Mouse (Mus musculus) myocyte (in vitro differentiated cells): ENCODE measurements around the gene Ccdc155.

Experiments used
- CEBPB ChIP-seq: IDR thresholded peaks from 2 replicates; pipeline ENCODE4 v1.6.1; 2011; ENCODE audit warnings: mild to moderate bottlenecking, moderate library complexity; ENCODE audit not compliant: poor library complexity, insufficient read depth, severe bottlenecking
- E2F4 ChIP-seq: IDR thresholded peaks from one replicate; pipeline ENCODE4 v1.6.1; 2011; ENCODE audit warnings: mild to moderate bottlenecking, control low read depth, moderate library complexity; ENCODE audit not compliant: insufficient read depth
- MAX ChIP-seq: IDR thresholded peaks from one replicate; pipeline ENCODE4 v1.6.1; 2011; ENCODE audit warnings: low read depth, mild to moderate bottlenecking, control low read depth
- MYOD1 ChIP-seq, 3 experiments: IDR thresholded peaks; one replicate each; pipeline ENCODE4 v1.6.1; 2011; ENCODE audit warnings: control low read depth in 2 of 3, low read depth in 2 of 3, mild to moderate bottlenecking in 2 of 3, moderate library complexity in 1 of 3; ENCODE audit not compliant: insufficient read length in 2 of 3, control insufficient read depth in 1 of 3
- MYOG ChIP-seq, 3 experiments: IDR thresholded peaks; one replicate each; pipeline ENCODE4 v1.6.1; 2011; ENCODE audit warnings: control low read depth in 2 of 3, low read depth in 2 of 3, mild to moderate bottlenecking in 2 of 3; ENCODE audit not compliant: insufficient read length in 2 of 3, control insufficient read depth in 1 of 3, insufficient read depth in 1 of 3
- POLR2A ChIP-seq: IDR thresholded peaks from one replicate; pipeline ENCODE4 v1.6.1; 2011; ENCODE audit warnings: low read depth, mild to moderate bottlenecking, control low read depth, moderate library complexity; ENCODE audit not compliant: insufficient read length
- POLR2AphosphoS2 ChIP-seq: IDR thresholded peaks from one replicate; pipeline ENCODE4 v1.6.1; 2011; ENCODE audit warnings: low read depth, control low read depth; ENCODE audit not compliant: insufficient read length
- REST ChIP-seq: IDR thresholded peaks from one replicate; pipeline ENCODE4 v1.6.1; 2011; ENCODE audit warnings: mild to moderate bottlenecking, control low read depth, moderate library complexity; ENCODE audit not compliant: insufficient read depth, insufficient read length
- SRF ChIP-seq: IDR thresholded peaks from one replicate; pipeline ENCODE4 v1.6.1; 2011; ENCODE audit warnings: low read depth; ENCODE audit not compliant: control insufficient read depth, insufficient read length
- TCF12 ChIP-seq: IDR thresholded peaks from one replicate; pipeline ENCODE4 v1.6.1; 2011; ENCODE audit warnings: mild to moderate bottlenecking, control low read depth; ENCODE audit not compliant: poor library complexity, insufficient read depth, severe bottlenecking
- TCF3 ChIP-seq: IDR thresholded peaks from one replicate; pipeline ENCODE4 v1.6.1; 2011; ENCODE audit warnings: low read depth, control low read depth; ENCODE audit not compliant: insufficient read length
- USF1 ChIP-seq: IDR thresholded peaks from one replicate; pipeline ENCODE4 v1.6.1; 2011; ENCODE audit warnings: low read depth, mild to moderate bottlenecking, control low read depth, moderate library complexity

DNA sequence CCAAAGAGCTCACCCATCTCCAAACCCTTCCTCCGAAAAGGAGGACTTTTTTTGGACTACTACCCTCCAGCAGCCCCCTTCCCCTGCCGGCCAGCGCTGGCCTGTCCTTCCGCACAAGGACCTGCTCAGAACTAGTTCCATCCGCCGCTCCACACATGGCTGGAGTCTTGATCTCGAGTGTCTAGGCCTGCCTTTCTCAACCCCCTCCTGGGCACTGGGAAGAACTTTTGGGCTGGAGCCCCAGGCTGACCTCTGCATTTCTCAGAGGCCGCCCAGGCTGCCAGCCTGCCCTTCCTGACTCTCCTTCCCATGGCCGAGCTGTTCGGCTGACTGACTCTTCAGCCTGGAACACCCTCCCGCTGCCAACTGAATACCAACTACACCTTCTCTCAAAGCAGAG, 22.1 kb downstream of the Ccdc155 start:
- TF ChIP-seq POLR2A, result no peak
- no peak for TF ChIP-seq POLR2AphosphoS2
- TF ChIP-seq USF1, result no peak
- TF ChIP-seq E2F4, result no peak
- TF ChIP-seq TCF12, result no peak
- TF ChIP-seq MYOD1 (IDR thresholded peaks at IDR 0.05; ENCODE audit: control insufficient read depth in 1 of 3, insufficient read length in 2 of 3, low read depth in 2 of 3), result no peak
- no peak for TF ChIP-seq MAX
- TF ChIP-seq REST, result no peak
- no peak for TF ChIP-seq CEBPB
- TF ChIP-seq MYOG (IDR thresholded peaks at IDR 0.05; ENCODE audit: control insufficient read depth in 1 of 3, insufficient read depth in 1 of 3, insufficient read length in 2 of 3, low read depth in 2 of 3), result no peak
- no peak for TF ChIP-seq TCF3
- no peak for TF ChIP-seq SRF
